Mouse (Mus musculus) kidney, postnatal 14 days (tissue): ENCODE measurements around the gene 4921524J17Rik.

Experiments
- DNase-seq: peaks from one replicate; pipeline ENCODE4 v3.0.0; 2022; ENCODE audit warnings: mixed read lengths

The 4921524J17Rik gene

GRCm38 (mm10) chr8:85435736-85436135 is 3.1 kb upstream of the 4921524J17Rik start:
- peak; percentile 39 for DNase-seq

GRCm38 (mm10) chr8:85434817-85435216 is 2.2 kb upstream of the 4921524J17Rik start:
- no peak for DNase-seq

DNA sequence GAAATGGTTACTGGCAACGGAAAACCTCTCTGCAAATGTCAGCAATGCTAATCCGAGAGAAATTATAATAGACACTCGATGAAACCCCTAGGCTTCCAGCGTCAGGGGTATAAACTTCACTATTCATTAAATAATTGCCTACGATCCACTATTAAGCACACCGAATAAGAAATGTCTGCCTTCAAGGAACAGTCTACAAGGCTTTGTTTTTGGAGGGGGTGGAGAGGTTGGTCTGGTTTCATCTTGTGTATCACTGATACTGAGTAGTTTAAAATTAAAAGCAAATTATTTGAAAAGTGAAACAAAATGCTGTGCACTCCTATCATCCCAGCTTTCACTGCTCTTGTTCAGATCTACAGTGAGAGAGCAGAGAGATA is 372 bp upstream of the 4921524J17Rik start:
- DNase-seq = no peak

- no peak for DNase-seq
These were observed 1.1 kb downstream of the 4921524J17Rik start for GRCm38 (mm10) chr8:85431281-85432167.

DNA sequence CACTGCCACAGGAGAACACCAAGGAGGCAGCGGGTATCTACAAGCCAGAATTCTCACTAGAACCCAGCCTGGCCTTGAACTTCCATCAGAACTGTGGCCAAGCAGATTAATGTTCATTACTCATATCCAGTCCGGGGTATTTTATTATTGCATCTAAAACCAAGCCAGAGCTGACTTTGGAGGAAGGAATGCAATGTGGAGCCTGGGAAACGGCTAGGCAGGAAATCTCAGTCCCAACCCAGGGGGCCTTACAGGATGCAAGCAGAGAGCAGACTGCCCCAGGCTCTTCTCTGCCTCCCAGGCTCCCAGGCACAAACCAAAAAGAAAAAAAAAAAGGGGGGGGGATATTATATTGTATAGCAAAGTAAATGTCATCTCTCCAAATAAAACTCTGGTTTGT is 1.8 kb downstream of the 4921524J17Rik start:
- DNase-seq = peak; percentile 60

DNA sequence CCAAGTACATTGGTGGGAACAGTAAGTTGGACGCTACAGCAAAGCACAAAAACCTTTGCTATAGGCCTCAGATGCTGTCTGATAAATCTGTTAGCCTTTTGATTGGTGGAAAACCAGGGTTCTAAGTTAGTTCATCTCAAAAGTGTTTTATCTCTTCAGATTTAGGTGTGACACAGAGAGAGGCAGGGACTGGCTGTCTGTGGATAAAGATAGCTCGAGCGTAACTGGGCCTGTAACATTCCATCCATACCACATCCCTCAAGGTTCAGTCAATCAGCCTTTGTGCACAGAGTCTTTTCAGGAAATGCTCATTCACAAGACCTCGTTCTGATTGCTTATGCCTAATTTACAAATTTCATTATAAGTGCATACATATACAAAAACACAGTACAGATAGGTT is 3.4 kb downstream of the 4921524J17Rik start:
- peak; percentile 26 for DNase-seq

- DNase-seq = no peak
These were observed 5.6 kb downstream of the 4921524J17Rik start for GRCm38 (mm10) chr8:85427026-85427425.

- no peak for DNase-seq
These were observed 11.3 kb downstream of the 4921524J17Rik start for GRCm38 (mm10) chr8:85421329-85421728.

GRCm38 (mm10) chr8:85408526-85408925 is 24.1 kb downstream of the 4921524J17Rik start:
- DNase-seq = no peak

DNA sequence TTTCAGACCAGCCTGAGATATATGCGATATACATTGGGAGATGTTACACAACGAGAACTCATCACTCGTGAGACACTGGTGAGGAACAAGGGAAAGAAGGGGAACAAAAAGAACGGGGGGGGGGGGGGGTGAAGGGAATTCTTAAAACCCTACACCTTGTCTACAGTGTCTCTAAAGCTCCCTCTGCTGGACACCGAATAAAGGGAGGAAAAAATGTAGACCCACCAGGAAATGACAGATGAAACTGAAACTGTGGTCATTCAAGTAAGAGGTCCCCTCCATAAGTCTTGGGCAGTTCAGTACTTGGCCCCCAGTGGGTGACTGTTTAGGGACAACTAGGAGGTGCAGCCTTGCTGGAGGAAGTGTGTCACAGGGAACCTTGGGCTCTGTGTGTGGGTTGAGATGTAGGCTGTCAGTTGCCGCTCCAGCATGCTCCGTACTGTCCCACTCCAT is 24.6 kb downstream of the 4921524J17Rik start:
- peak; percentile 58 for DNase-seq

DNA sequence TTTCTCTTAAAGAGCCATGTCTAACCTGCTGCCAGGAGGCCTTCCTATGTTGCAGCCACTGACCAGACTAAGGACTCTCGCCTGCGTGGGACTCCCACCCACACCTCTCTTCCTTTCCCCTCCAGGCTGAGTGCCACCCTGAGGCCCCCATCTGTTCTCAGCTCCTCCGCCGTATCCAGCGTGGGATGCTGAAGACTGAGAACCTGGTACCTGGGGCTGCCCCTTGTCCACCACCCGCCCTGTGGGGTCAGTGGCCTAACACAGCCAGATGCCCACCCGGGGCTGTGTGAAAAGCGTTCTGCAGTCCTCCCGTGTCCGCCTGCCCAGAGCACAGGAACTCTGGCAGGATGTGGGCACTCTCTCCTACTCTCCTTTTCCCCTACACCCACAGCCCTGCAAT is 26.7 kb downstream of the 4921524J17Rik start:
- no peak for DNase-seq

GRCm38 (mm10) chr8:85405418-85405817 is 27.2 kb downstream of the 4921524J17Rik start:
- no peak for DNase-seq

- DNase-seq = no peak
These were observed 34.1 kb downstream of the 4921524J17Rik start for GRCm38 (mm10) chr8:85398548-85398947.

DNA sequence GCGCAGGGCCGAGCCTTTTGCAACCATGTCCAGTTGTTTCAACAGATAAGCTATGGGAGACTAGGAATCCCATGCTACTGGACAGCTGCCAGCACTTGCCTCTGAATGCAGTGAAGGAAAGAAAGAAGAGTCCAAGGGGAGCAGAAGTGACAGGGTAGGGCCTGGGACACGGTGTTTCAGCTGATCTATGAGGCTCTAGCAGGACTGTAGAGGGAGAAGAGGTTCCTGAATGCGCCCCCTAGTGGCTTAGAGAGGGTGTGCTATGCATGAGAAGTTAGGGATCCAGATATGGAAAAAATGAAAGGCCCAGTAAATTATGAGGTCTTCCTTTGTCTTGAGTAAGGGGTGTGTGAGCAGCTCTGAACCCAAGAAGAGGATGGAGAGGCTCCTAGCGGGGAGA is 35.1 kb downstream of the 4921524J17Rik start:
- DNase-seq = peak; percentile 51

- no peak for DNase-seq
These were observed 36.1 kb downstream of the 4921524J17Rik start for GRCm38 (mm10) chr8:85396432-85397079.

GRCm38 (mm10) chr8:85395681-85396431 is 36.8 kb downstream of the 4921524J17Rik start:
- DNase-seq = no peak

- no peak for DNase-seq
These were observed 37.6 kb downstream of the 4921524J17Rik start for GRCm38 (mm10) chr8:85395017-85395416.

DNA sequence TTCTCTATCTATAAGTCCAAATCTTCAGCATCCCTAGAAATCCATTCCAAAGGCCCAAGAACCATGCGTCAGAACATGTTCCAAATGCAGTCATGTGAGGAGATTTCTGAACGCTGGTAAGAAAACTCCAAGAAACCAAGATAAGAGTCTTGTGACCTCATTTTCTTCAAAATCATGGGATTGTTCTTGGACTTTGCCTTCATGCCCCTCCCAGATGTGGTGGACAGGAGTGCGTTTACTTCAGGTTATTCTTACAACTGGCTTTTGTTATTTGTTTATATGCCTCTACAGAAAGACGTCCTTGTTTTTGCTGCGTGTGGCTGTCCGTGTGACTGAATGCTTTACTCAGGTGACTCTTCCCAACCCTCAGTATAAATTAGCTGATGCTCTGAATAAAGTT is 39.4 kb downstream of the 4921524J17Rik start:
- DNase-seq = no peak

GRCm38 (mm10) chr8:85391438-85391837 is 41.2 kb downstream of the 4921524J17Rik start:
- DNase-seq = no peak

GRCm38 (mm10) chr8:85386205-85386604 is 46.4 kb downstream of the 4921524J17Rik start, which contains the start of gene Mylk3:
Mylk3 (minus strand) TSS chr8:85386345.
- DNase-seq = no peak

GRCm38 (mm10) chr8:85381926-85382325 is 50.7 kb downstream of the 4921524J17Rik start:
- no peak for DNase-seq

GRCm38 (mm10) chr8:85380824-85381209 is 51.8 kb downstream of the 4921524J17Rik start:
- DNase-seq = peak; percentile 64

- DNase-seq = no peak
These were observed 52.4 kb downstream of the 4921524J17Rik start for GRCm38 (mm10) chr8:85380123-85380823.
